Mouse (Mus musculus): ENCODE data around the gene Pak4. TPM values are rescaled to one million over a fixed set of nuclear protein-coding genes. Genes with fewer than 3 reads are reported as not detected.
A peak's percentile ranks its signal among the peaks of the same experiment; 100 is the strongest.

Gene Pak4
- total and polyA plus RNA-seq, 3 experiments = 9.3 to 26.6 TPM; not detected in 1

DNA sequence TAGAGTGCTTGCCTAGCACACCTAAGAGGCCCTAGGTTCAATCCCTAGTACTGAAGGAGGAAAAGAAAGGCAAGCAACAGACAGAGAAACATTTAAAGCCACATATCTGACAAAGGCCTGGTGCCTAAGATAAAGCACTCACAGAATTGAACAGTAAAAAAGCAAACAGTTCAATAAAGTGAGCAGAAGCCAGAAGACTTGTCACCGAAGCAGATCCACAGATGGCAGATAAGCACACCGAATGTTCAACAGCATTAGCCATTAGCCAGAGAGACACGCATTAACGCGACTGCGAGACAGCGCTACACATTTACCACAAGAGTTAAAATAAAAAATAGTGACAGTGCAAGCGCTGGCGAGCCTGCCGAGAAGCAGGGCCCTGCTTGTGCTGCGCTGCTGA, 15.1 kb downstream of the Pak4 start:
- peak overlapping the region in 1 of 2 experiments; percentile 26; a peak in 2 of 4 replicates for H3K4me3 ChIP-seq (ENCODE audit: control insufficient read depth in 1 of 2, insufficient read depth in 1 of 2, low read depth in 2 of 2, low read length in 2 of 2)

GRCm38 (mm10) chr7:28581721-28582120, 16.3 kb downstream of the Pak4 start:
- Histone ChIP-seq H3K79me2 (ENCODE audit: control insufficient read depth, insufficient read depth, low read length, poor library complexity) (no peaks in the 10 kb centered on the region; the same call in 1 of the 2 replicates), H3K27me3 (ENCODE audit: control insufficient read depth in 1 of 2, insufficient read depth in 2 of 2, low read length in 2 of 2) (no peaks in the 10 kb centered on the region), H3K36me3 (ENCODE audit: control insufficient read depth in 1 of 2, insufficient read depth in 2 of 2, low read length in 2 of 2) (peaks cover 0 to 25% of the 10 kb centered on the region in 2 experiments; a peak in 2 of 4 replicates), H3K9me3 (replicated peaks; ENCODE audit: insufficient read depth, low read length) (no peaks in the 10 kb centered on the region), H3K4me3 (ENCODE audit: control insufficient read depth in 1 of 2, insufficient read depth in 1 of 2, low read depth in 2 of 2, low read length in 2 of 2) (no peak overlapping the region), H3K27ac (ENCODE audit: control insufficient read depth, low read depth, low read length) (peak overlapping the region; percentile 74), H3K9ac (ENCODE audit: control insufficient read depth, low read depth, low read length, poor library complexity, severe bottlenecking) (no peak overlapping the region), H3K4me1 (ENCODE audit: control insufficient read depth in 1 of 2, insufficient read depth in 2 of 2, low read length in 2 of 2) (peaks cover 34 to 42% of the 10 kb centered on the region in 2 experiments)
- peak; percentile 53 for DNase-seq (ENCODE audit: low read depth, low spot score)
- TF ChIP-seq TCF12 (IDR thresholded peaks at IDR 0.05; ENCODE audit: low read depth, low read length) = peak; percentile 71
- peak; percentile 32; the same call in 1 of the 2 replicates for TF ChIP-seq GATA1 (IDR thresholded peaks at IDR 0.05; ENCODE audit: low read depth, low read length)
- 0 out of 2 replicates have a peak, but pooled peaks have one; percentile 18 for TF ChIP-seq RCOR1 (IDR thresholded peaks at IDR 0.05; ENCODE audit: low read depth, low read length)
- no peak for TF ChIP-seq SMC3 (IDR thresholded peaks at IDR 0.05; ENCODE audit: low read depth, low read length)
- peak; percentile 41 to 47; a peak in 3 of 4 replicates for TF ChIP-seq EP300 (IDR thresholded peaks at IDR 0.05; ENCODE audit: low read depth in 1 of 2, low read length in 2 of 2)
- TF ChIP-seq RAD21 (IDR thresholded peaks at IDR 0.05; ENCODE audit: low read depth, low read length) = no peak
- TF ChIP-seq TAL1 (IDR thresholded peaks at IDR 0.05; ENCODE audit: low read length) = peak; percentile 68
- peak; percentile 10 for TF ChIP-seq MXI1 (IDR thresholded peaks at IDR 0.05; ENCODE audit: low read depth, low read length)
- TF ChIP-seq MAFK (IDR thresholded peaks at IDR 0.05; ENCODE audit: borderline replicate concordance, low read depth, low read length) = no peak
- 0 out of 2 replicates have a peak, but pooled peaks have one; percentile 32 for TF ChIP-seq SIN3A (IDR thresholded peaks at IDR 0.05; ENCODE audit: low read length)
- TF ChIP-seq NELFE (IDR thresholded peaks at IDR 0.05; ENCODE audit: low read depth, low read length) = no peak

More for the DNA sequence above, 15.1 kb downstream of the Pak4 start:
- TF ChIP-seq NELFE (IDR thresholded peaks at IDR 0.05; ENCODE audit: low read depth, low read length) (no peak), ZC3H11A (IDR thresholded peaks at IDR 0.05; ENCODE audit: low read depth, low read length) (no peak), RAD21 (IDR thresholded peaks at IDR 0.05; ENCODE audit: low read depth, low read length) (no peak), KAT2A (conservative IDR thresholded peaks at IDR 0.05; ENCODE audit: low read depth, low read length) (no peak), POLR2AphosphoS2 (IDR thresholded peaks at IDR 0.05; ENCODE audit: low read length) (no peak), GATA1 (IDR thresholded peaks at IDR 0.05; ENCODE audit: low read depth, low read length) (peak; percentile 70), ZMIZ1 (IDR thresholded peaks at IDR 0.05; ENCODE audit: low read depth, low read length) (no peak), ETS1 (IDR thresholded peaks at IDR 0.05; ENCODE audit: low read depth, low read length) (peak; percentile 52), CHD1 (IDR thresholded peaks at IDR 0.05; ENCODE audit: low read depth, low read length) (no peak), NRF1 (IDR thresholded peaks at IDR 0.05; ENCODE audit: insufficient read depth, low read depth, low read length, poor library complexity, severe bottlenecking) (no peak), MXI1 (IDR thresholded peaks at IDR 0.05; ENCODE audit: low read depth, low read length) (peak; percentile 54), ZNF384 (IDR thresholded peaks at IDR 0.05; ENCODE audit: low read depth, low read length) (no peak), TCF12 (IDR thresholded peaks at IDR 0.05; ENCODE audit: low read depth, low read length) (peak; percentile 52), JUND (IDR thresholded peaks at IDR 0.05; ENCODE audit: low read depth, low read length) (no peak), ELF1 (IDR thresholded peaks at IDR 0.05; ENCODE audit: low read depth, low read length) (no peak), MYB (IDR thresholded peaks at IDR 0.05; ENCODE audit: low read depth, low read length) (no peak), POLR2AphosphoS5 (IDR thresholded peaks at IDR 0.05; ENCODE audit: borderline replicate concordance, low read depth, low read length) (no peak), SMC3 (IDR thresholded peaks at IDR 0.05; ENCODE audit: low read depth, low read length) (peak; percentile 8; the same call in 1 of the 2 replicates), SIN3A (IDR thresholded peaks at IDR 0.05; ENCODE audit: low read length) (peak; percentile 65), TAL1 (IDR thresholded peaks at IDR 0.05; ENCODE audit: low read length) (peak; percentile 31; the same call in 1 of the 2 replicates), MAZ (IDR thresholded peaks at IDR 0.05; ENCODE audit: low read depth, low read length) (no peak), EP300 (IDR thresholded peaks at IDR 0.05; ENCODE audit: low read depth in 1 of 2, low read length in 2 of 2) (peak; percentile 54 to 56; a peak in 3 of 4 replicates), USF2 (IDR thresholded peaks at IDR 0.05; ENCODE audit: borderline replicate concordance in 1 of 2, insufficient read depth in 1 of 2, low read depth in 1 of 2, low read length in 2 of 2) (no peak), USF1 (IDR thresholded peaks at IDR 0.05; ENCODE audit: low read depth, low read length) (no peak)
- peak; percentile 57 for DNase-seq (ENCODE audit: low read depth, low spot score)
- Histone ChIP-seq H3K9me3 (replicated peaks; ENCODE audit: insufficient read depth, low read length) (no peaks in the 10 kb centered on the region), H3K27ac (ENCODE audit: control insufficient read depth, low read depth, low read length) (peak overlapping the region; percentile 74), H3K9ac (ENCODE audit: control insufficient read depth, low read depth, low read length, poor library complexity, severe bottlenecking) (peak overlapping the region; percentile 33; the same call in 1 of the 2 replicates), H3K27me3 (ENCODE audit: control insufficient read depth in 1 of 2, insufficient read depth in 2 of 2, low read length in 2 of 2) (no peaks in the 10 kb centered on the region), H3K4me1 (ENCODE audit: control insufficient read depth in 1 of 2, insufficient read depth in 2 of 2, low read length in 2 of 2) (peaks cover 33 to 38% of the 10 kb centered on the region in 2 experiments), H3K79me2 (ENCODE audit: control insufficient read depth, insufficient read depth, low read length, poor library complexity) (peaks cover 4% of the 10 kb centered on the region; the same call in 1 of the 2 replicates), H3K36me3 (ENCODE audit: control insufficient read depth in 1 of 2, insufficient read depth in 2 of 2, low read length in 2 of 2) (peaks cover 0 to 25% of the 10 kb centered on the region in 2 experiments; a peak in 2 of 4 replicates)
